Mouse (Mus musculus) layer of hippocampus, postnatal 14 days (tissue): ENCODE measurements around the gene Cct4. TPM values are rescaled to one million over a fixed set of nuclear protein-coding genes. Genes with fewer than 3 reads are reported as not detected.

Experiments used
- DNase-seq, 2 experiments: peaks; one replicate each; pipeline ENCODE4 v3.0.0; 2021 to 2022; ENCODE audit warnings: low spot score in 2 of 2, mixed read lengths in 1 of 2
- long read RNA-seq, 2 experiments: library from polyadenylated mRNA; stranded (forward); transcript quantifications; one replicate each; pipeline ENCODE4 v2.0.0; 2021
- total RNA-seq, 2 experiments: library from RNA; stranded (reverse); gene quantifications; 2 replicates each; pipeline ENCODE4 v1.2.3; 2021

The Cct4 gene
- 100 to 1,000 TPM; 101 to 103 TPM for total RNA-seq
- long read RNA-seq, experiment 1, transcript Cct4-204 (14 exons, 2,484 nt) = major isoform, 150 of 166 reads
- long read RNA-seq, experiment 1, partial matches to known transcripts = 2 of 166 reads
- long read RNA-seq, experiment 1, other reads (novel, unspliced or antisense) = 14 of 166 reads
- long read RNA-seq, experiment 2, transcript Cct4-204 (14 exons, 2,484 nt) = major isoform, 228 of 238 reads
- long read RNA-seq, experiment 2, partial matches to known transcripts = 1 of 238 reads
- long read RNA-seq, experiment 2, other reads (novel, unspliced or antisense) = 9 of 238 reads

DNA sequence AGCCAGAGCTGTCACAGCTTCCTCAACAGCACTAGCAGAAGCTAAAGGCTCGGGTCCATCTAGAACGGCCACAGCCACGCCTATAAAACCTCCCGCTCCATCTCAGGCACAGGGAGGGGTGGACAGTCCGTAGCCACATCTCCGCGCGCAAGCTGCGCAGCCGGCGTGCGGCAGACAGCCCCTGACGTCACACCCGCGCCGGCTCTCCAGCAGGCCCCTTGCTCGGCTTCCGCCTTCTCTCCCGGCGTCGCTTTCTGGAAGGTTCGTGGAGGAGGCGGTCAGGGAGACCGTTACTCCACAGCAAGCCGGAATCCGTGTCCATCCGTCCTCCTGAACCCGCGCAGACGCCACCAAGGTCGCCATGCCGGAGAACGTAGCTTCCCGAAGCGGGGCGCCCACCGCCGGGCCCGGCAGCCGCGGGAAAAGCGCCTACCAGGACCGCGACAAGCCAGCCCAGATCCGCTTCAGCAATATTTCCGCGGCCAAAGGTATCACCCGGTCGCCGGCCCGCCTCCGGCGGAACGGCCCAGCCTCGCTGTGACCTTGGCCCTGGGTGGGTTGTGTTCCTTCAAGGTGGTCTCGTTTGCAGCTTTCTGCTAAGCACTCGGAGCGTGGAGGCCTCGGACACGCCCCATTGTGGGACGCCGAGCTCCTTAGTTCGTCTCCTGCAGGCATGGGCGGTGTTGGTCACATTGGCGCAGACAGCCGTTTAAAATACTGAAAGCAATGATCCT is at the start of gene Cct4:
Gene Cct4, plus strand, starts transcription at position 127 of the 734 bp plus-strand sequence.
- peak; percentile 88 to 93 for DNase-seq

DNA sequence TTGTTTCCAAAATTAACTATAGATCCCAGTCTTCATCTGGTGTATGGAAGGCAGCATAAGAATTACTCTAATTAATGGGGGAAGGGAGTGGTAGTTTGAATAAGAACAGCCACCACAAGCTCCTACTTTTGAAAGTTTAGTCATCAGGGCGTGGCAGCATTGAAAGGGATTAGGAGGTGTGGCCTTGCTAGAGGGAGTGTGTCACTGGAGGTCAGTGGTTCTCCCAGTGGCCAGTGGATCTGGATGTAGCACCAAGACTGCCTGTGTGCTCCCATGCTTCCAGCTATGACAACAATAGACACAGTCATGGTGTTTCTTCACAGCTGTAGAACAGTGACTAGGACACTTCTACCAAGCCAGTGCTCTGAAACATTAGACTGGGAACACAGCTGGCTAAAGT is 41.2 kb upstream of the Cct4 start:
- no peak for DNase-seq

DNA sequence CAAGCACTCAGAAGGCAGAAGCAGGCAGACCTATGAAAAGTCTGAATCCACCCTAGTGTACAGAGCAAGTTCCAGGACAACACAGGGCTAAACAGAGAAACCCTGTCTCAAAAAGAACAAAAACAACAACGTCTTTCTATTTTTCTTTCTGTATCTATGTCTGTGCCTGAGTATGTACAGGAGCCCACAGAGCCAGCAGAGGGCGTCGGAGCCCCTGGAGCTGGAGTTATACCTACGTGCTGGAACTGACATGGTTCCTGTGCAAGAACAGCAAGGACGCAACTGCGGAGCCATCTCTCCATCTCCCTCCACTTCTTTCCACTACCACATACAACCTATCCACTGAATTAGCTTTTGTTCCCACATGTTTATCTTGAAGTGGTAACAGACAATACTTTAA is 40.2 kb upstream of the Cct4 start:
- DNase-seq = no peak

DNA sequence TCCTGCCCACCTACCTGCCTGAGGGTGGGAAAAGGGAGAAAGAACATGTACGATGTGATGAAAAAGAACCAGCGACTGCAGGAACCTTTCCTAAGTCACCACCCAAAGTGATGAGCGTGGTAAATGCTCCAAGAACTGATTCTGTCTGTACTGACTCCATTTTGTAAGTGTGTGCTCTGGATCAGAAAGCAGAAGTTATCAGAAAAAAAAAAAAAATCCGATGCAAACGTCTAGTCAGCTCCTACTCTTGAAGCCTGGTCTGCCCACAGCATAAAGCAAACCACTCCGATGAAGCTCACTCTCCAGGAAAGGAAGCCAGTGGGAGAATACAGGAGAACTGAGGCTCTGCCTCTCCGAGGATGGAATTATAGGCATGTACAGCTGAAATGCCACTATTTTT is 37.7 kb upstream of the Cct4 start:
- no peak for DNase-seq

DNA sequence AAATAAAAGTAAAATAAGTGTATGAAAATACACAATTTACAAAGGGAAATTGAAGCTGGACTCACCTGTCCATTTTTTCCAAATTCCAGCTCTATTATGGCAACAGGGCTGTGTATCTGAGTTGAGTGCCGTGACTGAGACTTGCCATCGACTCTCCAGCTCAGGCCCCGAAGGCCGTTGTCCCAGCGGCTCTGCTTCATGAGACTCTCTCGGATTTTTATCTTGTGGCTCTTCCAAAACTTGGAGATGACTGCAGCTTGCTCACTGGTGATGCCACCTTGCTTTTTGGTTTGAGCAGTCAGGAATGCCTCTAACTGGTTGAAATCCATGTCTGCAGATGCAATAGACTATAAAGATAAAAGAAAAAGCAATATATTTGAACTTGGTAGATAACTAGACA is 34.0 kb upstream of the Cct4 start:
- DNase-seq = no peak

DNA sequence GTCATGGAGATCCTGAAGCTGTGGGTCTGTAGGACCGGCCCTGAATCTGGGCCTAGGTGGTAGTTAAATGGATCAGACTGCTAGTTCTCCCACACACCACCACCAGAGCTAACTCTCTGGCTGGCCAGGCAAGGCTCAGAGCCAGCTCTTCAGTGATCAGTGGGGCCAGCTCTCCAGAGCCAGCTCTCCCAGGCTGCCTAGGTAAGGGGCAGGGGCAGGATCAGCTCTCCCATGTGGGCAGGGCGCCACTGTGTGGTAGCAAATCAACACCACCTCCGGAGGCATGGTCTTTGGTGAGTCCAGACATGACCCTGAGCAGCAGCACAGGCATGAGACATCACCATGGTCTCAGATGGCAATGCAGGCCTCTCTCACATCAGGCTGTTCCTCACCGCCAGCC is 33.5 kb upstream of the Cct4 start:
- DNase-seq = no peak

DNA sequence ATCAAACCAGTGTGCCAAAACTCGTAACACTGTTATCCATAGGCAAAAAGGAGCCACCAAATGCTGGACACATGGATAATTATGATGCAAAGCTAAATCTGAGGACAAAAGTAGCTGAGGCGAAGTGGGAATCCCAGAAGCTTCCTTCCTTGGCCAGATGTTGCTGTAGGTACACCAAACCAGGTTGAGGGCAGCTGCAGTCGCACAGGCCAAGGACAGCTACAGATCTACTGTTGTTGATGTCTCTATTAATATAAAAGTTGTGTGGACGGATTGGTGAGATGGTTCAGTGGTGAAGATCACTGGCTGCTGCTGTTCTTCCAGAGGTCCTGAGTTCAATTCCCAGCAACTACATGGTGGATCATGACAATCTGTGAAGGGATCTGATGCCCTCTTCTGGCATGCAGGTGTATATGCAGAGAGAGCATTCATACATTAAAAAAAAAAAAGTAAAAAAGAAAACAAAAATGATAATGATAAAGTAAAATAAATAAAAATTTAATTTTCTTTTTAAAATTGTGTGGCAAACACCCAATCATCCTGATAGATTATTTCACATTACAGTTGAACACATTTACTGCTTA is 32.4 kb upstream of the Cct4 start:
- no peak for DNase-seq

DNA sequence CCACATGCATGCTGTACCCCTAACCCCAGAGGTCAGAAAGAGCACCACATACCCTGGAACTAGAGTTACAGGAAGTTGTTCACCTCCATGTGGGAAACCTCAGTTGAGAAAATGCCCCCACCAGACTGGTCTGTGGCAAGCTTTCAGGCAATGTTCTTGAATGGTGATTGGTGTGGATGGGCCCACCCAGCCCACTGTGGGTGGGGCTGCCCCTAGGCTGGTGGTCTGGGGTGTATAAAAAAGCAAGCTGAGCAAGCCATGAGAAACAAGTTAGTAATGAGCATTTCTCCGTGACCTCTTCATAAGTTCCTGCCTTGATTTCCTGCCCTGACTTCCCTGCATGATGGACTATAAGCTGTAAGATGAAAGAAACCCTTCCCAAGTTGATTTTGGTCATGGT is 28.2 kb upstream of the Cct4 start:
- no peak for DNase-seq

DNA sequence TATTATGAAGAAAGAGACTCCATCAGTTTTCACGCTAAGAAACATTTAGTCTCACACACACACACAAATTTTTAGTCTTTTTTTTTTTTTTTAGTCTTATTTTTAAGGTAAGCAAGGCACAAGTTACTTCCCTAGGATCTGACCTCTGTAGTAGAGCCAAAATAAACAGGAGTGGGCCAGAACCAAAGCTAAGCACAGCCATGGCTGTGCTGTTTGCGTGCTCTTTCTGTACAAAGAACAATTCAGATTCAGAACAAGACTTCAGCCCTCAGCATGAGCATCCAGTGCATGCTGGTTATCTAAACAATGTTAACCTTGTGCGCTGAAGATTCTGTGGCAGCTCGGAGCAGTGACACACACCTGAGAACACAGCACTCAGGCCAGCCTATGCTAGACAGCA is 25.9 kb upstream of the Cct4 start:
- DNase-seq = no peak

DNA sequence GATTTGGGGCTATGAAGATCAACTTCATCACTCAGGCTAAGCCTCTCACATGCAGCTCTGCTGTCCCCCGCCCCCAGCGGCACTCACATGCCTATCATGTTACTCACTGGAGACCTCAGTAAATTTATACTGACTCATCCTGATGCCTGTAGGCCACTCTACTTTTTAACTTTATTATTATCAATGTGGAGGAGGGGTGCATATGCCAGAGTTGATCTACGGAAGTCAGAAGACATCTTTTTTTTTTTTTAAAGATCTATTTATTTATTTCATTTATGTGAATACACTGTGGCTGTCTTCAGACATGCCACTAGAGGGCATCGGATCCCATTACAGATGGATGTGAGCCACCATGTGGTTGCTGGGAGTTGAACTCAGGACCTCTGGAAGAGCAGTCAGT is 24.8 kb upstream of the Cct4 start:
- DNase-seq = no peak

DNA sequence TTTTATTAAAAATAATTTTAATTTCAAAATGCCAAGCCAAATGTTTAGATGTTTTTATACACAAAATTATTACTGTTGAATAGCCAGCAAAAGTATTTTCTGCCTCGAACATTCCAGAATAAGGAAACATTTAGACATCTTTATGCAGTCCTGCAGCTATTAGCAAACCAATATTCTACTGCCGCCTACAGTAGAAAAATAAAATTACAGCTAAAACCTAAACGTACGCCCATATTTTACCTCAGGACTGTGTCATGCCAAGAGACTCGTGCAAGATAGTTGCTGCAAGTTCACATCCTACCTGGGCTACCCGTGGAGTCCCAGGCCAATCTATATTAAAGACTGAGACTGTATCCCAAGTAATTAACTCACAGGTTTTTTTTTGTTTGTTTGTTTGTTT is 20.8 kb upstream of the Cct4 start:
- DNase-seq = peak in 1 of 2 experiments; percentile 53

DNA sequence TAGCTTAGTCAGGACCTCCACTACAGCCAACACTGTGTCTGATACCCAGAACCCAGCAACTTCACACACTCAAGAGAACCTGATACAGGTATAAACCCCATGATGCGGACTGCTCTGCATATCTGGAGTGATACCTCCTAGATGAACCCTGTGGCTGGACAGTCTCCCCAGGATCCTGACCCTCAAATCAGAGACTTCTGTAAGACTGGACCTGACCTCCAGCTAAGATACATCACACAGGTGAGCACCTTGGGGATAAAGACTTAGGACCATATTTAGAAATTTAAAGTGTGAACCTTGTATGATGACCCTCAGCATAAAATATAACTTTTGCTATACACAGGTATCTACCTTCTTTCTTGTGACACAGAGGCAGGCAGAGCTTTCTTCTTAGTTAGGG is 19.8 kb upstream of the Cct4 start:
- DNase-seq = no peak

DNA sequence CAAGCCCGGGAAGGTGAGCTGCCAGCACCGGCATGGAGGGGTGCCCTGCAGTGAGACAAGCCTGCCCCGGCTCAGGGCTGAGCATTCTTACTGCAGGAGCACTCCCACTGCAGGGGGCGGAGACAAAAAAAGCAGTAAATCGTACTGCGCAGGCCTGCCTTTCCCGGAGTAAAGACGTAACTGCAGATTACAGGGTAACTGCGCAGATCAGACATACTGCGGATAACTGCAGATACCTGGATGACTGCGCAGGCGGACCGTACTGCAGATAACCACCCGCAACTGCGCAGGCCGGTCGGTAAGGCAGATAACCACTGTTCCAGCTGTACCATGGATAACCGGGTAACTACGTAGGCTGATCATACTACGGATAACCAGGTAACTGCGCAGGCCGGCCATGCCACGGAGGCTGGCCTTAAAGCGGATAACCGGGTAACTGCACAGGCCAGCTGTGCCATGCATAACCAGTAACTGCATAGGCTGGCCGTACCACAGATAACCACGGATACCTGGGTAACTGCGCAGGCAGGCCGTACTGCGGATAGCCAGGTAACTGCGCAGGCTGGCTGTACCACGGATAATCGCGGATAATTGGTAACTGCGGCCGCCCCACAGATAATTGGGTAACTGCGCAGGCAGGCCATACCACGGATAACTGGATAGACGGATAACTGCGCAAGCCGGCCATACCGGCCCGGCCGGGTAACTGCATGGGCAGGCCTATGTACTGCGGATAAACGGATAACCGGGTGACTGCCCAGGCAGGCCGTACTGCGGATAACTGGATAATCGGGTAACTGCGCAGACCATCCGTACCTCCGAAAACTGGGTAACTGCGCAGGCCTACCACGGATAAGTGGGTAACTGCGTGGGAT is 18.2 kb upstream of the Cct4 start, which contains the start of gene Zrsr1:
Gene Zrsr1, plus strand, starts transcription at position 171 of the 875 bp plus-strand sequence.
- peak; percentile 45 to 71 for DNase-seq

DNA sequence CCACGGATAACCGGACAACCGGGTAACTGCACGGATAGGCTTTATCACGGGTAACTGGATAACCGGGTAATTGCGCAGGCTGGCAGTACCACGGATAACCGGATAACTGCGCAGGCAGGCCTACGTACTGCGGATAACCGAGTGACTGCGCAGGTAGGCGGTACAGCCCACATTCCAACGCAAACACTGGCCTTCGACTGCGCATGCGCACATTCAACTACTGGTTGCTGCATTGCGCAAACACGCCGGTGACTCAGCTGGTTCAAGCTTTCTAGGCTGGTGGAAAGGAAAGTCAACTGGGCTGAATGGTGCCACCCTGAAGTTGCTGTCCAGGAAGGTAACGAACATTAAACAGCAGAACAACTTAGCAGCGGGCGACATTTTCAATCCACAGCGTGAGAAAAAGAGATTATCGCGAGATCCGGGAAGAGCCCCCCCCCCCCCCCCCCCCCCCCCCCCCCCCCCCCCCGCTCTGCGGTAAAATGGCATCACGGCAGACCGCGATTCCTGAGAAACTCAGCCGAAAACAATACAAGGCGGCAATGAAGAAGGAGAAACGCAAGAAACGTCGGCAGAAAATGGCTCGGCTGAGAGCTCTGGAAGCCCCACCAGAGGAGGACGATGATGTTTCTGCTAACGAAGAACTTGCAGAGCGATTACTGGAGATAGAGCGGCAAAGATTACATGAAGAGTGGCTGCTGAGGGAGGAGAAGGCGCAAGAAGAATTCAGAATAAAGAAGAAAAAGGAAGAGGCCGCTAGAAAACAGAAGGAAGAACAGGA is 17.4 kb upstream of the Cct4 start:
- DNase-seq = peak; percentile 88

DNA sequence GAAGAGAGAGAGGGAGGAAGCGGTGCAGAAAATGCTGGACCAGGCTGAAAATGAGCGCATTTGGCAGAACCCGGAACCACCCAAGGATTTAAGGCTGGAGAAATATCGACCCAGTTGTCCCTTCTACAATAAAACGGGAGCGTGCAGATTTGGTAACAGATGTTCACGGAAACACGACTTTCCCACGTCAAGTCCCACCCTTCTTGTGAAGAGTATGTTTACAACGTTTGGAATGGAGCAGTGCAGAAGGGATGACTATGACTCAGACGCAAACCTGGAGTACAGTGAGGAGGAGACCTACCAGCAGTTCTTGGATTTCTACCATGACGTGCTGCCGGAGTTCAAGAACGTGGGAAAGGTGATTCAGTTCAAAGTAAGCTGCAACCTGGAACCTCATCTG is 16.7 kb upstream of the Cct4 start:
- no peak for DNase-seq

DNA sequence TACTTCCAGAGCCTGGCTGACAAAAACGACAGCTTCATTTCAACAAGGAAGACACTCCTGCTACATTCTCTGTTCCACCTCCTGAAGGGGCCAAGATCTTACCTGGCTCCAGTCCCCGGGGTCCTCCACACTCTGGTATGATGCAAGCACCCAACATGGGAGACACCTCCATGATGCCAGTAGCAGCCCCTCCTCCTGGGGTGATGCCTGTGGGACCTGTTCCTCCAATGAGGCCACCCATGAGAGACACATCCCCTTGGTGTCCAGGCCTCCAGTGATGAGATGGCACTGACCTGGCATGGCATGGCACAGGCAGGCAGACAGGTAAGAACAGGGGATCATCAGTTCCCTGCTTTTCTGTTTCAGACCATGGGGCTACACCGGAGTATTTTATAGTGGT is 12.1 kb upstream of the Cct4 start:
- DNase-seq = no peak

DNA sequence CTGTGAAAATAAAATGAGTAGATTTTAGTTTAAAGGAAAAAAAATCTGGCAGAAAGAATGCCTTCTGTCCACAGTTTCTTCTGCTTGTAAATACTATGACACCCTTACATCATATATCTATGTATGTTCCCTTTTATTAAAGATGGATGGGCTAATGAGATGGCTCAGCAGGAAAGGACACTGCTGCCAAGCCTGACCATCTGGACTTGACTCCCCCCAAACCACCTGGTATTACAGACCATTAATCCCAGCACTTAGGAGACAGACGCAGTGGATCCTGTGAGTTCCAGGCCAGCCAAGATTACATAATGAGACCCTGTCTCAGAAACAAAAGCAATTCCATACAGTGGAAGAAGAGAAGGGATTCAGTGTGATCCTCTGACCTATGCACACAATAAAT is 11.6 kb upstream of the Cct4 start:
- DNase-seq = no peak

DNA sequence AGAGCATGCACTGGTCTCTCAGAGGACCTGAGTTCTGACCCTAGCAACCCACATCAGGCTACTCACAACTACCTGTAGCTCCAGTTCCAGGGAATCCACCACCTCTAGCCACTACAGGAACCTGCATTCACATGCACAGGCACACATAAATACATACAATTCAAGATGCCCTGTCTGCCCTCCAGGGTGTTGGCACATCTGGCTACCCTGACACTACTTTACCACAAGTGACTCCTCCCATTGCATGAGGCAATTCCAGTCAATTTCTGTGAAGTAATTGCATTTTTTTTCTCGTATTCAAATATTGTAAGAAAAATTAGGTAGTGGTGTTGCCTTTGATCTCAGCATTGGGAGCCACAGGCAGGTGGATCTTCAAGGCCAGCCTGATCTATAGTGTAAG is 11.1 kb upstream of the Cct4 start:
- DNase-seq = no peak

DNA sequence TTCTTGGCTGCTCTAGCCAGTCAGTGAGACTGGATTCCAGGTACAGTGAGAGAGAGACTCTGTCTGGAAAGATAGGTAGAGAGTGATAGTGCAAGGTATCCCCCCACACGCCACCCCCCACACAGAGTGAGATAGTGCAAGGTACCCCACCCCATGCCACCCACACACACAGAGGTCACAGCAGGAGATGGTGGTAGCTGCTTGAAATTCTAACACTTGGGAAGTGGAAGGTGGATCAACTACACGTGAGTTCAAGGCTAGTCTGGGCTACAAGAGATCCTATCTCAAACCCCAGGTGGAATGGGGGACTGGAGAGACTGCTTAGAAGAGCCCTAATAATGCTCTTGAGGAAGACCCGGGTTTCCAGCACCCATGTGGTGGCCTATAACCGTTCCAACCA is 9.3 kb upstream of the Cct4 start:
- no peak for DNase-seq

DNA sequence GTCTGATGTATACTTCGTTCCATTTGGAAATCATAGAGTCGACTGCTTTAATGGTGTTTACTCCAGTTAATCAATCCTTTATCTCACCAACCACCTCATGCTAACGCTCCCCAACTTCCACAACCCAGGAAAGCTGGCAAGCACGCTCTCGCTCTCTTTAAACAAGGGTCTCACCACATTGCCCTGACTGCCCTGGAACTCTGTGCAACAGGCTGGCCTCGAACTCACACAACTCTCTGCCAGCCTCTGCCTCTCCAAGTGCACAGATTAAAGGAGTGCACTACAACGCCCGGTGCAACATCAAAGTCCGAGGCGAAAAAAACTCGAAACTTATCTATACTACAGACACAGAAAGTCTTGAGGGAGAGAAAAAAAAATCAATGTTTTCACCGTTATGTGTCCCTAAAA is 8.8 kb upstream of the Cct4 start:
- no peak for DNase-seq
